Mouse (Mus musculus) hindbrain, embryonic 11.5 days (tissue): ENCODE measurements at regions not wholly inside any gene's neighbourhood (a gene's known extent, or its start where the extent isn't known, plus 50 kb on each side); places are given as distances from the start of the nearest gene placed in this dataset.

Source experiments
- ATAC-seq: fragments of 200-750 bp; cut with Nextera tagmentation; 2 replicates; pipeline ENCODE4 v1.8.0; 2017; ENCODE audit warnings: mild to moderate bottlenecking, moderate TSS enrichment, moderate library complexity; ENCODE audit not compliant: low FRiP score
- DNase-seq: peaks from one replicate; pipeline ENCODE4 v3.0.0-alpha.2; 2015; ENCODE audit warnings: low spot score
- H3K27ac ChIP-seq: fragments of 300-500 bp; sonication (generic); 2 replicates; pipeline ENCODE4 v1.5.1; 2014; ENCODE audit warnings: mild to moderate bottlenecking, low read depth, low read length
- H3K27me3 ChIP-seq: fragments of 300-500 bp; sonication (generic); 2 replicates; pipeline ENCODE4 v1.6.1; 2014; ENCODE audit warnings: mild to moderate bottlenecking, low read length, moderate library complexity, mixed read lengths; ENCODE audit not compliant: control insufficient read depth, insufficient read depth
- H3K36me3 ChIP-seq: fragments of 300-500 bp; sonication (generic); 2 replicates; pipeline ENCODE4 v1.6.1; 2014; ENCODE audit warnings: mild to moderate bottlenecking, low read length, moderate library complexity, mixed read lengths; ENCODE audit not compliant: control insufficient read depth, insufficient read depth
- H3K4me1 ChIP-seq: fragments of 300-500 bp; sonication (generic); replicated peaks from 2 replicates; pipeline ENCODE4 v1.6.1; 2014; ENCODE audit warnings: low read length, mixed read lengths; ENCODE audit not compliant: control insufficient read depth, insufficient read depth
- H3K4me2 ChIP-seq: fragments of 300-500 bp; sonication (generic); replicated peaks from 2 replicates; pipeline ENCODE4 v1.6.1; 2014; ENCODE audit warnings: mild to moderate bottlenecking, low read depth, low read length
- H3K4me3 ChIP-seq: fragments of 300-500 bp; sonication (generic); 2 replicates; pipeline ENCODE4 v1.5.1; 2014; ENCODE audit warnings: low read depth, low read length
- H3K9ac ChIP-seq: fragments of 300-500 bp; sonication (generic); 2 replicates; pipeline ENCODE4 v1.6.1; 2014; ENCODE audit warnings: low read depth, low read length
- H3K9me3 ChIP-seq: fragments of 300-500 bp; sonication (generic); 2 replicates; pipeline ENCODE4 v1.6.1; 2016; ENCODE audit warnings: low read length; ENCODE audit not compliant: control insufficient read depth
- WGBS: fragments of 180-500 bp; shearing (Covaris S2); extraction: QIAGEN DNeasy Blood & Tissue Kit; methylation state at CpG from one replicate; pipeline ENCODE4 v1.1.7; 2014; 5-methylcytosine and 5-hydroxymethylcytosine counted together

DNA sequence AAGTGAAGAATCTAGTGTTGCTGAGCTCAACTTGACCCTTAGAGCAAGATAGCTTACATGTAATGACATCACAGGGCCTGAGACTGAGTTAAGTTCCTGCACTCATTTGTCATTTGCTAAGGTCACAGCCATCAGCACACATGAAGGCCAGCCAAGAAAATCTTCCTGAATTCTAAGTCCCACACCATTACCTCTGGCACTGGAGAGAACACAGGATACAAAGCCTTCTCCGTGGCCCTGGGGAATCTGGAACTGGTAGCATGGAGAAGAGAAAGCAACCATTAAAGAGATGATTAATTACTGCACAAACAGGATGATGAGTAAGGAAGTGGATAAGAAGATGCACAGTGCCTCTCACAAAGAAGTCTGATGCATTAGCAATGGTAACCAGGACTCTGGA, 232.0 kb downstream of the Wdr72 start:
- H3K4me3 ChIP-seq, result no peak overlapping the region
- H3K27me3 ChIP-seq, result no peaks in the 10 kb centered on the region
- no peak for DNase-seq
- no peak overlapping the region for H3K4me2 ChIP-seq
- ATAC-seq, result no peak
- no peaks in the 10 kb centered on the region for H3K36me3 ChIP-seq
- no peaks in the 10 kb centered on the region for H3K9me3 ChIP-seq
- H3K27ac ChIP-seq, result no peak overlapping the region
- no peaks in the 10 kb centered on the region for H3K4me1 ChIP-seq
- no peak overlapping the region for H3K9ac ChIP-seq
- WGBS, result 62% methylated on average over 1 of the region's 1 CpGs

DNA sequence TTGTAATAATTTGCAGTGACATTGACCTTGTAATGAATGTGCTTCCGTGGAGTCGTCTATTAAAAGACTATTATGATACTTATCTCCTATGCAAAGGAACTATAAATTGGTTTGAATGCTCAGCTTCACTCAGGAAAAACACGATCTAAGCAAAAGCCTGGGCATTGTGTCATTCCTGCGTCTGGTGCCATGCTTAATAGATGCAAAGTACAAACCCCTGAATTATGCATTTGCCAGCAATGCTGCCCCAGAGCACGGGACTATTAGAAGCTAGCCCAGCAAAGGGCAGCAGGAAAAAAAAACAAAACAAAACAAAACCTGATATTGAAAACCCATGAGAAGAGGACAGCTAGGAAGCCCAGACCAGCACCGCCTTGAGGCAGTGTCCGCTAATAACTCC, 234.9 kb downstream of the Wdr72 start:
- no peaks in the 10 kb centered on the region for H3K4me1 ChIP-seq
- no peaks in the 10 kb centered on the region for H3K27me3 ChIP-seq
- DNase-seq, result no peak
- H3K9me3 ChIP-seq, result no peaks in the 10 kb centered on the region
- no peak for ATAC-seq
- H3K27ac ChIP-seq, result no peak overlapping the region
- no peak overlapping the region for H3K9ac ChIP-seq
- WGBS, result 70% methylated on average over 7 of the region's 7 CpGs
- H3K4me2 ChIP-seq, result no peak overlapping the region
- H3K36me3 ChIP-seq, result no peaks in the 10 kb centered on the region
- no peak overlapping the region for H3K4me3 ChIP-seq

DNA sequence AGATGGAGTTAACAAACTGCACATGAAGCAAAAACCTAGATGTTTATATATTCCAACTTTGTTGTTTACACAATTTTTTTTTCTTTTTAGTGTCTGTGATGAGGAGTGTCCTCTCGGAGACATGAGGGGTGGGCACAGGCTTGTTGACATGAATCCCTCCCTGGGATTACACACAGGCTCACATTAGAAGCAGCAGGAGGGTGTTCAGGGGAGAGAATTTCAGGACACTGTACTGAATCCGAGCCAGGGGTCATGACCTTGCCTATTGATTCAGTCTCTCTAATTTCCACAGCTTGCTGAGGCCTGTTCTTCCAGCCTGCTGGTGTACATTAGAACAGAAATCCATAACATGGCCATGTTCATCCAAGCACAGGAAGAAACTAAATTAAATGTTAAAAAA, 238.6 kb downstream of the Wdr72 start:
- 26% methylated on average over 2 of the region's 2 CpGs for WGBS
- peak; percentile 43 for DNase-seq

DNA sequence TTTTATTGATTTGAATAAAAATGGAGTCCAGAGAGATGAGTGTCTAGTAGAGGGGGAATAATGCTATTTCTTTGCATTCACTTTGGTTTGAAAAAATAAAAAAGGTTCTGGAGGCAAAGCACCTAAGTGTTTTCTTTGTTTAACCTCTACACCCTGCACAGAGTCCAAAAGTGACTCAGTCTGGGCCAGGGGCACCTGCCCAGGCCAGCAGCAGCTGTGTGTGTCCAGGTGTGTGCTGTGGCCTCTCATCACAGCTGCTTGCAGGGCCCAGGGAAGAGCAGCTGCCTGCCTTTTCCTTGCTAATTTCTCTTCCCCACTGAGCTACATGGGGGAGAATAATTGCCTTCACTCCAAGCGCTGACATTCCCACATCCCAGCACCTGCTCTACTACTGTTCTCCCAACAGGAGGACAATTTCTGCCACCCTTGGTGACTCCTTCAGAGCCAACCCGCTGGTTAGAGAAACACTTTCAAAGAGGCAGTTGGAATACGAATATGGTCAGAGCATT, 255.8 kb downstream of the Wdr72 start:
- no peaks in the 10 kb centered on the region for H3K36me3 ChIP-seq
- no peak overlapping the region for H3K9ac ChIP-seq
- ATAC-seq (peak; percentile 63; the same call in 1 of the 2 replicates), DNase-seq (peak; percentile 17)
- no peak overlapping the region for H3K27ac ChIP-seq
- no peak overlapping the region for H3K4me3 ChIP-seq
- no peaks in the 10 kb centered on the region for H3K9me3 ChIP-seq
- WGBS, result 15% methylated on average over 3 of the region's 3 CpGs
- no peaks in the 10 kb centered on the region for H3K27me3 ChIP-seq
- H3K4me1 ChIP-seq, result no peaks in the 10 kb centered on the region
- no peak overlapping the region for H3K4me2 ChIP-seq

More for the DNA sequence above, 238.6 kb downstream of the Wdr72 start:
- H3K27me3 ChIP-seq, result no peaks in the 10 kb centered on the region
- H3K36me3 ChIP-seq, result no peaks in the 10 kb centered on the region
- H3K27ac ChIP-seq, result no peak overlapping the region
- H3K4me2 ChIP-seq, result no peak overlapping the region
- no peak for ATAC-seq
- no peaks in the 10 kb centered on the region for H3K9me3 ChIP-seq
- H3K9ac ChIP-seq, result no peak overlapping the region
- no peak overlapping the region for H3K4me3 ChIP-seq
- H3K4me1 ChIP-seq, result no peaks in the 10 kb centered on the region

DNA sequence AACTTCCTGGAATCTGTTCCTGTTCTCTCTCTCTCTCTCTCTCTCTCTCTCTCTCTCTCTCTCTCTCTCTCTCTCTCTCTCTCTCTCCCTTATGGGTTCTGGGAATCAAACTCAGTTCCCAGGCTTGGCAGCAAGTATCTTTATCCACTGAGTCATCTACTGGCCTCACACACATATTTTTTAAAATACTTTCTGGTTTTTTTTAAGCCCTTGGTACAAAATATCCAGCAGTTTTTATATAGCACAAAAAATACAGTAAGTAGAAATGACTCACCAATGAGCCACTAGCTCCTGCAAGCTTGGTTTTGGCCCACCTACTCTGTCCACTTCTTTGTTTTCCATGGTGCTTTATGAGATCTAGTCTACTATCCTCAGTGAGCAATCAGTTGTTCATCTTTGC, 266.0 kb downstream of the Wdr72 start:
- H3K9me3 ChIP-seq, result no peaks in the 10 kb centered on the region
- no peaks in the 10 kb centered on the region for H3K4me1 ChIP-seq
- no peak overlapping the region for H3K27ac ChIP-seq
- no peak for DNase-seq
- H3K9ac ChIP-seq, result no peak overlapping the region
- H3K4me3 ChIP-seq, result no peak overlapping the region
- no peaks in the 10 kb centered on the region for H3K36me3 ChIP-seq
- H3K4me2 ChIP-seq, result no peak overlapping the region
- no peak for ATAC-seq
- H3K27me3 ChIP-seq, result no peaks in the 10 kb centered on the region

DNA sequence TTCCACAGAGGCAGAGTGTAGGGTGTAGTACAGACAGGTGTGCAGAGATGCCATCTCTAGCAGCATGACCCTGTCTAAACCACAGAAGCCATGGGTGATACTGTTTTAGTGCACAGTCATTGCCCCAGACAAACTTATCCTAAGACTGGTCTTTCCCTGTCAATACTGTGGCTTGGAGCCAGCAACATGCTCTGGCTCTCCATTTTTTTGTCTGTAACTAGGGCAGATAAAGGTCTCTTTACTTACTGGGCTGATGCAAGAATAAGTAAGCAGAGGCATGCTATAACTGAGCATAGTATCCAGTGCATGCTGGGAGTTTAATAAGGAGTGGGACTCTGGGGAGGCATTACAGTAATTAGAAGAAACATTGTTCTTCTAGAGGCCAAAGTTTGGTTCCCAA, 267.0 kb downstream of the Wdr72 start:
- H3K4me3 ChIP-seq, result no peak overlapping the region
- no peaks in the 10 kb centered on the region for H3K9me3 ChIP-seq
- H3K4me1 ChIP-seq, result no peaks in the 10 kb centered on the region
- no peak for DNase-seq
- ATAC-seq, result no peak
- no peaks in the 10 kb centered on the region for H3K27me3 ChIP-seq
- no peak overlapping the region for H3K9ac ChIP-seq
- H3K27ac ChIP-seq, result no peak overlapping the region
- H3K4me2 ChIP-seq, result no peak overlapping the region
- no peaks in the 10 kb centered on the region for H3K36me3 ChIP-seq

DNA sequence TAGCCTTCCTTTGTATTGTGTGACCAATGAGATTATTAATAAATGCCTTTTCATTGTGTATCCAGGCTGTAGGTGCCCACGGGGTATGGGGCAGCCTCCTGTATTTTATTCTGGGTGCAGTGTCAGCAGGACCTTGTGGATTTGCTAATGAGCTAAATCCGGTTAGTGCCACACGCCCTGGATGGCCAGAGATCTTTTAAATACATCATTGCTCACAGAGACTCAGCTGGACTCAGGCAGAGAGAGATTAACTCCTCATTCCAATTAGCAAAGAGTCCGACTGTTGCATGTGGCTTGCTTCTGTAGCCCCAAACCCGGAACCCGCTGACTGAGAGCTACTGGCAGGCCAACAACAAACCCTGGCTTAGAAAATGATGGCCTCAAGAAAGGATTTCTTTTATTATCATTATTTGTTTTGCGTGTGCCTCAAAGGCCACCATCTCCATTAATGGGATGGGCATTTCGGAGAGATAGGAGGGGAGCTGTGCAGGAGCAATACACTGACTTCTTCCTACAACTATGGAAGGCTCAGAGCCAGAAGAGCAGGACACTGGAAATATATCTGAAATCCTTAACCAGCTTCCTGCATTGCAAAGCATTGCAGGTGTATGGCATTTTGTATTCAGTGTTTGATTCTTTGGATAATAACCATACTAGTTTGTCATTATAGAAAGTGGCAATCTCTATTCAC, 274.2 kb downstream of the Wdr72 start:
- no peak overlapping the region for H3K9ac ChIP-seq
- ATAC-seq, result no peak; the same call in 1 of the 2 replicates

DNA sequence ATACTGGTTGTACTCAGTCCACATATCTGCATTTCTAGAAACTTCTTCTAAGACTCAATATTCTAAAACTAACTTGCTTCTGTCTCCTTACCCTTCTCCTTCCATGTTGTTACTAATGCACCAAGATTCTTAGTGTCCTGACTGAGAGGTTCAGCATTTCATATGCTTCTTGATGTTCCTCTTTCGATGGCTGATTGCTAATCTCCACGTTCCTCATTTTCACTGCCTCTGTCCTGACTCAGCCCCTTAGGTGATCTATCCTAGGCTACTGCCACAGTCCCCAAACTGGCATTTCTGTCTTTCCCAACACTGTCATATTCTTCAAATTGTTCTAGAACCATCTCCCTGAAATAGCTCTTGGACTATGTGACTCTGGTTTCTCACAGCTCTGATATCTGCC, 315.4 kb downstream of the Wdr72 start:
- no peaks in the 10 kb centered on the region for H3K36me3 ChIP-seq
- ATAC-seq, result no peak
- 81% methylated on average over 2 of the region's 2 CpGs for WGBS

More for the DNA sequence above, 274.2 kb downstream of the Wdr72 start:
- no peaks in the 10 kb centered on the region for H3K4me1 ChIP-seq
- 67% methylated on average over 8 of the region's 8 CpGs for WGBS
- H3K36me3 ChIP-seq, result no peaks in the 10 kb centered on the region
- DNase-seq, result peak; percentile 5
- H3K27me3 ChIP-seq, result no peaks in the 10 kb centered on the region
- H3K4me3 ChIP-seq, result no peak overlapping the region
- no peak overlapping the region for H3K4me2 ChIP-seq
- H3K9me3 ChIP-seq, result no peaks in the 10 kb centered on the region
- no peak overlapping the region for H3K27ac ChIP-seq

DNA sequence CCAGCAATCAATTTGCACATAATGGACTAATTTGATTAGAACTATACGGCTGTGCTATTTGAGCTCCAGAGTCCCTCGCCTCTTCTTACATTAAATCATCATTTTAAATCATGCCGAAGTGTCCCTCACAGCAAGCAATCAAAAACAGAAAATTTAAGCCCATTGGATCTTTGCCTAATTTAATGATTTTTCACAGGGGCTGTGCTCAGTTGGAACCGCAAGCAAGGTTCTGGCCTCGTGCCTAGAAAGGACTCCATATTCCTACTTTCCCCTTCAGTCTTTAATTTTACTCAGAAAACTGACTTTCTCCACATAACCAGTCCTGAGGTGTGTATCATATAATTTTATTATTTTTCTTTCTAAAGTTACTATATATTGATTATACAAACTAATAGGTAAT, 339.8 kb downstream of the Wdr72 start:
- Histone ChIP-seq H3K27ac (no peak overlapping the region), H3K27me3 (no peaks in the 10 kb centered on the region), H3K4me1 (no peaks in the 10 kb centered on the region), H3K4me2 (no peak overlapping the region), H3K4me3 (no peak overlapping the region), H3K9ac (no peak overlapping the region), H3K9me3 (no peaks in the 10 kb centered on the region), H3K36me3 (no peaks in the 10 kb centered on the region)
- no peak for ATAC-seq
- no peak for DNase-seq
- WGBS, result 85% methylated on average over 5 of the region's 5 CpGs

More for the DNA sequence above, 315.4 kb downstream of the Wdr72 start:
- Histone ChIP-seq H3K27ac (no peak overlapping the region), H3K27me3 (no peaks in the 10 kb centered on the region), H3K4me2 (no peak overlapping the region), H3K4me3 (no peak overlapping the region), H3K9me3 (no peaks in the 10 kb centered on the region), H3K4me1 (no peaks in the 10 kb centered on the region), H3K9ac (no peak overlapping the region)
- DNase-seq, result no peak
